Mouse (Mus musculus) stomach, embryonic 15.5 days (tissue): ENCODE results near the gene Gnas. TPM values are rescaled to one million over a fixed set of nuclear protein-coding genes. Genes with fewer than 3 reads are reported as not detected.

Experiments used
- ATAC-seq: fragments of 200-750 bp; cut with Nextera tagmentation; 2 replicates; pipeline ENCODE4 v1.8.0; 2017; ENCODE audit warnings: low read depth, moderate number of reproducible peaks, moderate TSS enrichment; ENCODE audit not compliant: insufficient read depth, low FRiP score
- H3K27ac ChIP-seq: fragments of 300-500 bp; sonication (generic); 2 replicates; pipeline ENCODE4 v1.5.1; 2015; ENCODE audit warnings: mild to moderate bottlenecking, inconsistent platforms
- H3K27me3 ChIP-seq: fragments of 300-500 bp; sonication (generic); replicated peaks from 2 replicates; pipeline ENCODE4 v1.6.1; 2015; ENCODE audit warnings: inconsistent platforms
- H3K36me3 ChIP-seq: fragments of 300-500 bp; sonication (generic); 2 replicates; pipeline ENCODE4 v1.6.1; 2015; ENCODE audit warnings: inconsistent platforms
- H3K4me1 ChIP-seq: fragments of 300-500 bp; sonication (generic); 2 replicates; pipeline ENCODE4 v1.6.1; 2015; ENCODE audit warnings: inconsistent platforms
- H3K4me2 ChIP-seq: fragments of 300-500 bp; sonication (generic); 2 replicates; pipeline ENCODE4 v1.6.1; 2015; ENCODE audit warnings: mild to moderate bottlenecking, inconsistent platforms
- H3K4me3 ChIP-seq: fragments of 300-500 bp; sonication (generic); replicated peaks from 2 replicates; pipeline ENCODE4 v1.5.1; 2015; ENCODE audit warnings: inconsistent platforms
- H3K9ac ChIP-seq: fragments of 300-500 bp; sonication (generic); 2 replicates; pipeline ENCODE4 v1.6.1; 2015; ENCODE audit warnings: inconsistent platforms
- H3K9me3 ChIP-seq: fragments of 300-500 bp; sonication (generic); 2 replicates; pipeline ENCODE4 v1.6.1; 2016; ENCODE audit warnings: inconsistent platforms
- WGBS: fragments of 180-500 bp; shearing (Covaris S2); methylation state at CpG from one replicate; pipeline ENCODE4 v1.1.7; 2015; 5-methylcytosine and 5-hydroxymethylcytosine counted together
- polyA plus RNA-seq: library from polyadenylated mRNA; unstranded; fragments of >200 nt; fragmentation: Nextera tagmentation; extraction: Ambion mirVana; gene quantifications from 2 replicates; pipeline ENCODE4 v1.2.1, GENCODE M21; 2015

The Gnas gene
- polyA plus RNA-seq, 1 experiment from 2014 or later, result 1,630 TPM

GRCm38 (mm10) chr2:174330616-174331191 is 46.6 kb downstream of the Gnas start:
- ATAC-seq, result peak; percentile 34
- H3K4me1 ChIP-seq, result peaks cover 24% of the 10 kb centered on the region
- no peaks in the 10 kb centered on the region for H3K36me3 ChIP-seq

GRCm38 (mm10) chr2:174331282-174332030 is 47.3 kb downstream of the Gnas start:
- H3K4me1 ChIP-seq, result peaks cover 27% of the 10 kb centered on the region
- H3K9ac ChIP-seq, result peak overlapping the region; percentile 97; the same call in 1 of the 2 replicates
- peak overlapping the region; percentile 74 for H3K4me2 ChIP-seq
- H3K9me3 ChIP-seq, result no peaks in the 10 kb centered on the region
- H3K36me3 ChIP-seq, result no peaks in the 10 kb centered on the region
- no peak for ATAC-seq
- H3K27ac ChIP-seq, result peak overlapping the region; percentile 98
- H3K4me3 ChIP-seq, result peak overlapping the region; percentile 95
- H3K27me3 ChIP-seq, result no peaks in the 10 kb centered on the region
- 16% methylated on average over 12 of the region's 12 CpGs for WGBS

More at GRCm38 (mm10) chr2:174330616-174331191, 46.6 kb downstream of the Gnas start:
- H3K4me3 ChIP-seq, result peak overlapping the region; percentile 95
- peak overlapping the region; percentile 98 for H3K27ac ChIP-seq
- H3K4me2 ChIP-seq, result peak overlapping the region; percentile 74
- H3K27me3 ChIP-seq, result no peaks in the 10 kb centered on the region
- WGBS, result 0% methylated on average over 38 of the region's 48 CpGs
- H3K9ac ChIP-seq, result peak overlapping the region; percentile 97
- H3K9me3 ChIP-seq, result no peaks in the 10 kb centered on the region

DNA sequence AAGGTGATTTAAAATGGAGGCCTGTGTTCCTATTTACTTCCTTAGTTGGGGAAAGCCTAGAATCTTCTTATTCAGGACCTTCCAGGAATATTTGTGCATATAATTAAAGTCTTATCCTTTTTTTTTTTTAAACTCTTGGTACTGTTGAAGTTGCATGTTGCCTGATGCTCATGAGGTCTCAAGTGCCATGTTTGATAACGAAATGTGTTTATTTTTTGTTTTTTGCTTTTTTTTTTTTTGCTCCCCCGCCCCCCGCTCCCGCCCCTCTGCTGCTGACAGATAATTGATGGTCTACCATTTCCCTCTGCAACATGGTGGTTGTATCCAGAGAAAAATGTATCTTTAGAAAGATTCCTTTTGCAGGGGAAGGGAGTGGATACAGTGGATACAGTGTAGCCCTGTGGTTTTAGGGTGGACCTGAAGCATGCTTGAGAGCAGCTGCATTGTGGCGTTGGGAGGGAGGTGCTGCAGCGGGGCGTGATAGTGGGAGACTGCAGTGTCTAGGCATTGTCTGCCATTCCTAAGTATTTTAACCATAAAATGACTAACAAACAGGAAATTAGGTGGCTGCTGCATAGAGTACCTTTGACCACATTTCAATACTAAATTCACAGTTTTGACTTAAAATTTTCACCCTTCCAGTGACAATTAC is 49.2 kb downstream of the Gnas start:
- H3K9me3 ChIP-seq, result no peaks in the 10 kb centered on the region
- ATAC-seq, result no peak
- H3K4me2 ChIP-seq, result peak overlapping the region; percentile 74
- H3K36me3 ChIP-seq, result no peaks in the 10 kb centered on the region
- 0 out of 2 replicates have a peak overlapping the region, but pooled peaks have one; percentile 31 for H3K27ac ChIP-seq
- H3K27me3 ChIP-seq, result no peaks in the 10 kb centered on the region
- H3K9ac ChIP-seq, result no peak overlapping the region
- 21% methylated on average over 7 of the region's 7 CpGs for WGBS
- H3K4me3 ChIP-seq, result peak overlapping the region; percentile 95; the same call in 1 of the 2 replicates
- peaks cover 37% of the 10 kb centered on the region for H3K4me1 ChIP-seq

GRCm38 (mm10) chr2:174334415-174334814 is 50.3 kb downstream of the Gnas start:
- Histone ChIP-seq H3K27ac (no peak overlapping the region), H3K9me3 (no peaks in the 10 kb centered on the region), H3K4me1 (peaks cover 34% of the 10 kb centered on the region), H3K36me3 (no peaks in the 10 kb centered on the region), H3K9ac (no peak overlapping the region), H3K4me3 (no peak overlapping the region; the same call in 1 of the 2 replicates), H3K4me2 (peak overlapping the region; percentile 40), H3K27me3 (no peaks in the 10 kb centered on the region)
- WGBS, result 70% methylated on average over 10 of the region's 10 CpGs
- no peak for ATAC-seq

GRCm38 (mm10) chr2:174337275-174337674 is 53.2 kb downstream of the Gnas start:
- Histone ChIP-seq H3K27ac (no peak overlapping the region), H3K9ac (no peak overlapping the region), H3K9me3 (no peaks in the 10 kb centered on the region), H3K4me2 (no peak overlapping the region), H3K4me1 (peaks cover 58% of the 10 kb centered on the region), H3K27me3 (no peaks in the 10 kb centered on the region), H3K4me3 (no peak overlapping the region), H3K36me3 (no peaks in the 10 kb centered on the region)
- WGBS, result 82% methylated on average over 13 of the region's 13 CpGs
- ATAC-seq, result no peak

- H3K27ac ChIP-seq, result no peak overlapping the region
- H3K9me3 ChIP-seq, result no peaks in the 10 kb centered on the region
- H3K4me3 ChIP-seq, result no peak overlapping the region
- peaks cover 59% of the 10 kb centered on the region for H3K4me1 ChIP-seq
- peaks cover 9% of the 10 kb centered on the region for H3K36me3 ChIP-seq
- peak; percentile 28; the same call in 1 of the 2 replicates for ATAC-seq
- H3K4me2 ChIP-seq, result no peak overlapping the region
- H3K9ac ChIP-seq, result no peak overlapping the region
- no peaks in the 10 kb centered on the region for H3K27me3 ChIP-seq
- 95% methylated on average over 1 of the region's 1 CpGs for WGBS
Observed at GRCm38 (mm10) chr2:174339701-174340100, 55.6 kb downstream of the Gnas start.

DNA sequence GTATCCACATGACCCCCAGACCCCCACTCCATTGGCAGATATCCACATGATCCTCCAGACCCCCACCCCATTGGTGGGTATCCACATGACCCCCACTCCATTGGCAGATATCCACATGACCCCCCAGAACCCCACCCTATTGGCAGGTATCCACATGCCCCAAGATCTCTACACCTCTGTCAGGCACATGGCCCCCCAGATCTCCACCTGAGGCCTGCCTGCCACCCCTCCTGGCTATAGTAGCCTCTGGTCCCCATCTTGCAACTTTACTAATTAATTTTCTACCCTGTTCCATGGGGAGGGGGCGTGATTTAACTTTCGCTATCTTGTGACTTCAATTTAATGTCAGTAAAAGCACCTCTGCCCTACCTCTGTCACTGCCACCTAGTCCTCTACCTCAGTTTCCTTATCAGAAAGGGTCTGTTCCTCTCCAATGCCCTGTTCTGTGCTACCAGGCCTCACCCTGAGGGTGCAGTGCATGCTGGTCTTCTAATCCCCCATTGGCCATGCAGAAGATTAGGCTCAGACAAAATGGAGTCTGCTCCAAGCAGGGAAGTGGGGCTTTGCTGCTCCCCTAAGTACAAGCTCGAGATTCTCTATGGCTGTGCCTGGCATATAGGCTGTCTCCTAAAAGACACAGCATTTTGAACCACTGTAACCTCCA is 56.2 kb downstream of the Gnas start:
- Histone ChIP-seq H3K4me2 (no peak overlapping the region), H3K27ac (no peak overlapping the region), H3K4me1 (peaks cover 55% of the 10 kb centered on the region), H3K4me3 (no peak overlapping the region), H3K27me3 (no peaks in the 10 kb centered on the region), H3K9ac (no peak overlapping the region), H3K36me3 (peaks cover 15% of the 10 kb centered on the region), H3K9me3 (no peaks in the 10 kb centered on the region)
- 90% methylated on average over 3 of the region's 3 CpGs for WGBS
- ATAC-seq, result no peak

DNA sequence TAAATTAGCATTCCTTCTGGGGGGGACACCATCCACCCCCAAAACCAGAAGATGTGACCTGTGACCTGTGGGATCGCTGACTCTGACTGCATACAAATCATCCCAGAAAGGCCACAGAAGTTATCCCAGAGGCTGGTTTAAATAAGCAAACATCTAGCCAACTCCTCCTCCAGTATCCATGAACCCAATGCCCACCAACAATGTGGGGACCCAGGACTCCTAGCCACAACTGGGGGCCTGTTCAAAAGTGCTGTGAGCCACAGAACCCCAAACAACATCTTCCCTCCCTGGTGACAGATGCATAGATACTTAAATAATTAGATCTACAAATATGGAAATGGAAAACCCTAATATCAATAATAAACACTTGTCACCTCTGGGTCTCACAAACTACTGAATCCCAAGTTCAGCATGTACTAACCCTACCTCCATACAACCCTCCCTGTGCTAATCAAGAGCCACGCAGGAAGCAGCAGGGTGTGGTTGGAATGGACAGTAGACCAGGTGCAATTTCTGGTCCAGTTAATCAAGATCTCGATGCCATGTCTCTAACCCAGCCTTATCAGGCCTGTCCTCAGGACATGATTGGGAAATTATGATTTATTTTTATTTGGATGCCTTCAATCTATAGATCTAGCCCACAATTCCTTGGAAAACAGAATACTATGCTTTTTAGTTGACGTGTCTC is 56.9 kb downstream of the Gnas start:
- no peaks in the 10 kb centered on the region for H3K9me3 ChIP-seq
- H3K4me2 ChIP-seq, result no peak overlapping the region
- no peaks in the 10 kb centered on the region for H3K27me3 ChIP-seq
- no peak overlapping the region for H3K9ac ChIP-seq
- peaks cover 55% of the 10 kb centered on the region for H3K4me1 ChIP-seq
- no peak overlapping the region for H3K4me3 ChIP-seq
- no peak for ATAC-seq
- H3K27ac ChIP-seq, result no peak overlapping the region
- H3K36me3 ChIP-seq, result peaks cover 22% of the 10 kb centered on the region
- WGBS, result 74% methylated on average over 4 of the region's 4 CpGs

DNA sequence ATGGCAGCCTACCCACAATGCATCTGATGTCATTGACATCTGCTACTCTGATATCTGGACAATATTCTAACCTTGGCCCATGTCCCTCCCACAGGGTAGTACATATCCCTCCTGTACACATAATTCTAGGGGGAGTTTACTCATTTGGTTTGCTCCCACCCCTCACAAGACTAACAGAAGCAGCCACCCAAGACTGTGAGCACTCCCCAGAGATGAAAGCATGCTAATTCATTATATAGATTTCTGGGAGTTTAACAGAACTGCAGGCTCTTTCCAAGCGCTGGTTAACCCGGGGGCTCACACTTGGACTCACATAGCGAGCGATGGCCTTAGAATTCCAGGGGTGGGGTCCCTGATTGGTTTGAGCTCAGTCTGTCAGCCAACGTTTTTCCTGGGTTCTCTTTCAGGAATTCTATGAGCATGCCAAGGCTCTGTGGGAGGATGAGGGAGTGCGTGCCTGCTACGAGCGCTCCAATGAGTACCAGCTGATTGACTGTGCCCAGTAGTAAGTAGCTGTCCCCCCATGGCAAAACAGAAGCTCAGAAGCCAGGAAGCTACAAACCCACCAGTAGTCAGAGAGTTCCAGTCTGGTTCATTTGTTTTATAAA is 58.8 kb downstream of the Gnas start:
- Histone ChIP-seq H3K9ac (no peak overlapping the region), H3K4me1 (peaks cover 43% of the 10 kb centered on the region), H3K36me3 (peaks cover 35% of the 10 kb centered on the region), H3K27ac (peak overlapping the region; percentile 49), H3K4me2 (peak overlapping the region; percentile 9; the same call in 1 of the 2 replicates), H3K4me3 (no peak overlapping the region), H3K9me3 (no peaks in the 10 kb centered on the region), H3K27me3 (no peaks in the 10 kb centered on the region)
- no peak for ATAC-seq
- WGBS, result 48% methylated on average over 8 of the region's 8 CpGs

- no peak for ATAC-seq
- 16% methylated on average over 1 of the region's 1 CpGs for WGBS
- H3K36me3 ChIP-seq, result peaks cover 35% of the 10 kb centered on the region
- H3K4me2 ChIP-seq, result peak overlapping the region; percentile 9; the same call in 1 of the 2 replicates
- H3K4me3 ChIP-seq, result no peak overlapping the region
- H3K27me3 ChIP-seq, result no peaks in the 10 kb centered on the region
- peaks cover 42% of the 10 kb centered on the region for H3K4me1 ChIP-seq
- peak overlapping the region; percentile 49 for H3K27ac ChIP-seq
- no peaks in the 10 kb centered on the region for H3K9me3 ChIP-seq
- no peak overlapping the region for H3K9ac ChIP-seq
Observed at GRCm38 (mm10) chr2:174343566-174343965, 59.4 kb downstream of the Gnas start.
